Mouse (Mus musculus) thymus, adult 2 months (tissue): ENCODE measurements around the gene Gm13420.

Experiments
- CTCF ChIP-seq: fragments of 200-500 bp; IDR thresholded peaks from 2 replicates; pipeline ENCODE4 v1.5.1; 2012; ENCODE audit warnings: mild to moderate bottlenecking, control low read depth, low read length, moderate library complexity, borderline replicate concordance; ENCODE audit not compliant: control insufficient read depth, poor library complexity, insufficient read depth; ENCODE audit errors: extremely low read depth
- POLR2A ChIP-seq: fragments of 200-500 bp; IDR thresholded peaks from 2 replicates; pipeline ENCODE4 v1.6.1; 2012; ENCODE audit warnings: mild to moderate bottlenecking, low read length, control low read depth, moderate library complexity; ENCODE audit not compliant: control insufficient read depth, poor library complexity, insufficient read depth; ENCODE audit errors: extremely low read depth

GRCm38 (mm10) chr2:29739368-29739767, 12.1 kb downstream of the Gm13420 start:
- TF ChIP-seq CTCF (no peak), POLR2A (no peak)
